ENCODE assay signal across 23 mouse cellular contexts in the genomic region with DNA sequence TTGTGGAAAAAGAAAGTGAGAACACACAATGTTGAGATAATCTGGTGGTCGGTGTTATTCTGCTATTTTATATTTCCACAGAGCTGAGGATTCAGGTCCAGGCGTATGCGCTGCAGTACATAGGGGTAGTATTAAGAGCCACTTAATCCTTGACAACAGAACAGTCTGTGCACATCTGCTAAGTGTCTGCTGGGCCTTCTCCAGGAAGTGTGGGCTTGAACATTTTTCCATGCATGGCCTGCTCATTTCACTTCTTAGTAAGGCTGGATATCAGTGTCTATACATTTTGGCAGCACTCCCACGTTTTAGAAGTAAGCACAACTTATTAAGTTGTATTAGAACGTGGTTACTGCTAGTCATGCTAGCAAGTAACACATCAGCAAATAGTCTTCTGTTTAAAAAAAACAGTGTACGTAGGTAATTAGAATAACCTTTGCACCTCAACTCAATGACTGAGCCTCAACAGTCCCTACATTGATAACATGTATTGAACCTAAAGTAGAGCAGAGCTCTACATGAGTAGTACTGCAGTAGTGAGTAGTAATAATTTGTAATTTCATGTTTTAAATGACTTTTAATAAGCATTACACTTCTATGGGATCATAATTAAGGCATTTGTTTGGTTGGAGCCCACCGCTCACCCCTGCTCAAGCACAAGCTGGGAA. TPM values are rescaled to one million over a fixed set of nuclear protein-coding genes. Genes with fewer than 3 reads are reported as not detected.
"Had no signal": no experiment of that assay in that cellular context is flagged by ENCODE, and none has a peak within 500 bp of the region (broad histone marks: within the 10 kb centered on the region; RNA-seq: fewer than 3 reads in every experiment).

No protein-coding gene starts in this region.

- H3K9ac ChIP-seq: kidney, embryonic 15.5 days; limb, embryonic 13.5 days; liver, embryonic 13.5 days; midbrain, embryonic 13.5 days; neural tube, embryonic 13.5 days had no signal

- ATAC-seq: midbrain, embryonic 13.5 days; midbrain, embryonic 16.5 days had no signal

- H3K4me3 ChIP-seq: kidney, embryonic 15.5 days; limb, embryonic 13.5 days; liver, embryonic 13.5 days; megakaryocyte, embryonic 14.5 days; midbrain, embryonic 10.5 days; midbrain, embryonic 13.5 days; myocyte; neural tube, embryonic 13.5 days had no signal

- H3K4me1 ChIP-seq: liver, embryonic 13.5 days had no signal

- H3K9me3 ChIP-seq: kidney, embryonic 15.5 days; limb, embryonic 13.5 days; liver, embryonic 13.5 days; megakaryocyte, embryonic 14.5 days; midbrain, embryonic 10.5 days; midbrain, embryonic 13.5 days; neural tube, embryonic 13.5 days had no signal

- DNase-seq: kidney, adult 8-10 months; kidney, postnatal 10 days; kidney, postnatal 36 days; layer of hippocampus, postnatal 36 days; left cerebral cortex, postnatal 4 days; liver, embryonic 13.5 days; lung, adult 2 months; lung, postnatal 10 days; lung, postnatal 36 days; retina, postnatal 1 day; right cerebral cortex, postnatal 25 days; spleen, adult 18-20 months; thymus, adult 18-20 months; thymus, postnatal 36 days had no signal

- H3K27ac ChIP-seq: kidney, embryonic 15.5 days; limb, embryonic 13.5 days; liver, embryonic 13.5 days; midbrain, embryonic 10.5 days; midbrain, embryonic 13.5 days; neural tube, embryonic 13.5 days had no signal

- H3K27me3 ChIP-seq: kidney, embryonic 15.5 days; liver, embryonic 13.5 days; megakaryocyte, embryonic 14.5 days; neural tube, embryonic 13.5 days had no signal

- H3K4me2 ChIP-seq: kidney, embryonic 15.5 days; limb, embryonic 13.5 days; liver, embryonic 13.5 days; midbrain, embryonic 13.5 days; neural tube, embryonic 13.5 days had no signal

- H3K36me3 ChIP-seq: kidney, embryonic 15.5 days; midbrain, embryonic 10.5 days; midbrain, embryonic 13.5 days; neural tube, embryonic 13.5 days had no signal

RNA-seq across cellular contexts. Expression of gene Ccdc146, which starts 15.1 kb away (rescaled TPM):
- polyA plus RNA-seq: kidney, embryonic 15.5 days; limb, embryonic 13.5 days; liver, adult 2 months; liver, embryonic 13.5 days; myocyte had no signal
